ENCODE assay signal across 9 mouse cellular contexts in the genomic region with DNA sequence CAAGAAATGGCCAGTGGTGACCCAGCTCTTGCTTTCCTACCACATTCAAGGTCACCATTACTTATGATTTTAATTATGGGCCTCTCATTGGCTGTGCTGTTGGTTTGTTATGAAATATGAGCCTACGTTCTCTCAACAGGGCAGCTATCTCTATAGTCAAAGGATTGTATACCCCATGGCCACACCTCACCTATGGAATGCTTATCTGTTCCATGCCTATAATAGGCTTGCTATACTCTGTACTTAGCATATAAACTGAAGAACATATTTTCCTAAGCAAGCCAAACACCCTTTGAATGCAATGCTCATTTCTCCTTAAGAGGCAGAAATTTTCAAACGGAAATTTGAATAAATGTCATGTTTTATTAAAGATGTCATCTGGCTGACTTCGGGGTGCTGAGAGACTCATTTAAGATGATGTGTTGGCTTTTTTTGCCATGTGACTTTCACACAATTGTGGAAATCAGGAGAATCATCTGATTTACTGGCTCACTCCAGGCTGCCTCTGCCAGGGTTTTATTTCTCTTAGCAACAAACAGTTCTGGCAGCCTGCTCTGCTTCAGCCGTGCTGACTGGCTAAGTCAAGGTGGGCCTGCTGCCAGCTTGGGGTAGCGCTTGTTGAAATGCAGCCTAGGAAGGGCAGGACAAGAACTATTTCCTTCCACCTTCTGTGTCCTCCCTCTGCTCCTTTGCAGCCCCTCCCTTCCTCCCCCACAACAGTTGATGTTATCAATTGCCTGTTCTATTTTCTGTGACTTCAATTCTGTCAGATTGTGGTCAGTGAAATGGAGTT.
DNase-seq lines count a peak whose midpoint lies in the region; ATAC-seq lines count a peak whose summit lies in the region.
"Had no signal": no experiment of that assay in that cellular context is flagged by ENCODE, and none has a peak within 500 bp of the region (broad histone marks: within the 10 kb centered on the region; RNA-seq: fewer than 3 reads in every experiment).

No protein-coding gene starts in this region.

- no peak overlapping the region for H3K4me2 ChIP-seq in hindbrain, embryonic 13.5 days
- H3K4me2 ChIP-seq in hindbrain, embryonic 11.5 days (replicated peaks; ENCODE audit: low read depth, low read length): no peak overlapping the region
- H3K4me2 ChIP-seq: embryonic facial prominence, embryonic 15.5 days had no signal

- no peak overlapping the region for H3K9ac ChIP-seq in hindbrain, embryonic 13.5 days
- no peak overlapping the region for H3K9ac ChIP-seq in hindbrain, embryonic 11.5 days (ENCODE audit: low read depth, low read length)
- H3K9ac ChIP-seq: embryonic facial prominence, embryonic 15.5 days had no signal

- no peak overlapping the region for H3K4me3 ChIP-seq in hindbrain, embryonic 13.5 days
- no peak overlapping the region for H3K4me3 ChIP-seq in hindbrain, embryonic 11.5 days (ENCODE audit: low read depth, low read length)
- H3K4me3 ChIP-seq: embryonic facial prominence, embryonic 15.5 days had no signal

- no peaks in the 10 kb centered on the region for H3K27me3 ChIP-seq in hindbrain, embryonic 13.5 days
- no peaks in the 10 kb centered on the region for H3K27me3 ChIP-seq in hindbrain, embryonic 11.5 days (ENCODE audit: control insufficient read depth, insufficient read depth, low read length)
- H3K27me3 ChIP-seq: embryonic facial prominence, embryonic 15.5 days had no signal

- WGBS in hindbrain, embryonic 13.5 days: 59% methylated on average over 5 of the region's 5 CpGs
- 84% methylated on average over 5 of the region's 5 CpGs for WGBS in hindbrain, embryonic 11.5 days

- no peaks in the 10 kb centered on the region for H3K9me3 ChIP-seq in hindbrain, embryonic 13.5 days
- H3K9me3 ChIP-seq in hindbrain, embryonic 11.5 days (ENCODE audit: control insufficient read depth, low read length): no peaks in the 10 kb centered on the region
- H3K9me3 ChIP-seq: embryonic facial prominence, embryonic 15.5 days had no signal

- H3K36me3 ChIP-seq in hindbrain, embryonic 13.5 days: no peaks in the 10 kb centered on the region
- H3K36me3 ChIP-seq in hindbrain, embryonic 11.5 days (ENCODE audit: control insufficient read depth, insufficient read depth, low read length): no peaks in the 10 kb centered on the region
- H3K36me3 ChIP-seq: embryonic facial prominence, embryonic 15.5 days had no signal

- ATAC-seq in hindbrain, embryonic 13.5 days (ENCODE audit: low FRiP score): peak; percentile 91
- ATAC-seq in hindbrain, embryonic 11.5 days (ENCODE audit: low FRiP score): no peak
- no peak for ATAC-seq in CD4-positive, CD25-positive, alpha-beta regulatory T cell, adult 4 months

- peaks cover 8% of the 10 kb centered on the region; the same call in 1 of the 2 replicates for H3K4me1 ChIP-seq in hindbrain, embryonic 13.5 days (replicated peaks)
- no peaks in the 10 kb centered on the region for H3K4me1 ChIP-seq in hindbrain, embryonic 11.5 days (replicated peaks; ENCODE audit: control insufficient read depth, insufficient read depth, low read length)

- intact Hi-C loops in left cerebral cortex, postnatal 4 days (cut with DNase I): no loop called here

- DNase-seq in hindbrain, embryonic 11.5 days (ENCODE audit: low spot score): no peak
- peak; percentile 87 to 88 for DNase-seq in adrenal gland, postnatal 36 days
- peak; percentile 36 to 50 for DNase-seq in frontal cortex, postnatal 25 days (ENCODE audit: low spot score in 2 of 2)
- DNase-seq in kidney, adult 8-10 months: peak; percentile 78 to 84
- peak; percentile 94 for DNase-seq in left cerebral cortex, postnatal 4 days
- peak; percentile 66 for DNase-seq in right cerebral cortex, postnatal 25 days

- no peak overlapping the region for H3K27ac ChIP-seq in hindbrain, embryonic 13.5 days
- H3K27ac ChIP-seq in hindbrain, embryonic 11.5 days (ENCODE audit: low read depth, low read length): no peak overlapping the region
- H3K27ac ChIP-seq: embryonic facial prominence, embryonic 15.5 days had no signal
